Mouse (Mus musculus) right cerebral cortex, postnatal 36 days (tissue): Measurements from ENCODE around the gene Zfp932.
"Not testable (repeated sequence)": the region's sequence is repeated elsewhere in the genome, so short reads cannot be mapped to it uniquely, and the experiment has no call there.

Experiments used
- DNase-seq, 2 experiments: peaks; one replicate each; pipeline ENCODE4 v3.0.0; 2022; ENCODE audit warnings: low spot score in 2 of 2, mixed read lengths in 1 of 2

The Zfp932 gene

GRCm38 (mm10) chr5:109996026-109996937 is at the start of gene Zfp932:
Gene Zfp932 (plus strand): TSS chr5:109996521.
- peak; percentile 76 to 88 for DNase-seq

GRCm38 (mm10) chr5:109950281-109950680 is 46.0 kb upstream of the Zfp932 start:
- DNase-seq: no peak

- DNase-seq: not testable (repeated sequence)
Measured at GRCm38 (mm10) chr5:109980743-109981142, 15.6 kb upstream of the Zfp932 start.

- not testable (repeated sequence) for DNase-seq
Measured at GRCm38 (mm10) chr5:109995461-109995860, 860 bp upstream of the Zfp932 start.

- not testable (repeated sequence) for DNase-seq
Measured at GRCm38 (mm10) chr5:110015775-110016174, 19.5 kb downstream of the Zfp932 start.

GRCm38 (mm10) chr5:110023273-110023672 is 27.0 kb downstream of the Zfp932 start:
- no peak for DNase-seq

- DNase-seq: peak; percentile 9 to 12
Measured at GRCm38 (mm10) chr5:110023694-110024427, 27.5 kb downstream of the Zfp932 start.

GRCm38 (mm10) chr5:110057637-110058408 is 61.5 kb downstream of the Zfp932 start:
- DNase-seq: peak; percentile 73 to 86
